Mouse (Mus musculus) lung, adult 2 months (tissue): ENCODE measurements around the gene Kctd21.

Experiments used
- CTCF ChIP-seq: fragments of 200-500 bp; IDR thresholded peaks from 2 replicates; pipeline ENCODE4 v1.5.1; 2011; ENCODE audit warnings: mild to moderate bottlenecking, low read length, control low read depth; ENCODE audit not compliant: insufficient read depth
- POLR2A ChIP-seq: fragments of 200-500 bp; IDR thresholded peaks from 2 replicates; pipeline ENCODE4 v1.6.1; 2011; ENCODE audit warnings: low read depth, mild to moderate bottlenecking, control low read depth, low read length, borderline replicate concordance; ENCODE audit errors: extremely low read depth

- TF ChIP-seq CTCF: no peak
- no peak for TF ChIP-seq POLR2A
These were observed 24.1 kb downstream of the Kctd21 start for GRCm38 (mm10) chr7:97356253-97356652.
